Mouse (Mus musculus) ES-E14 (cell line): ENCODE data around the gene Man2b2.

Experiments
- HCFC1 ChIP-seq: IDR thresholded peaks from 2 replicates; pipeline ENCODE4 v1.6.1; 2012; ENCODE audit warnings: low read length, inconsistent platforms, borderline replicate concordance; ENCODE audit not compliant: insufficient read depth
- MAFK ChIP-seq: IDR thresholded peaks from 2 replicates; pipeline ENCODE4 v1.6.1; 2014; ENCODE audit warnings: mild to moderate bottlenecking, low read depth, low read length, inconsistent platforms; ENCODE audit not compliant: insufficient read depth
- ZC3H11A ChIP-seq: IDR thresholded peaks from 2 replicates; pipeline ENCODE4 v1.6.1; 2012; ENCODE audit warnings: low read depth, mild to moderate bottlenecking, inconsistent platforms, low read length, borderline replicate concordance

GRCm38 (mm10) chr5:36786052-36786451 lies 44.4 kb downstream of the Man2b2 start:
- no peak for TF ChIP-seq ZC3H11A
- no peak for TF ChIP-seq HCFC1
- TF ChIP-seq MAFK = no peak
